Mouse (Mus musculus) MEL (cell line): Measurements from ENCODE around the gene Eef1a2. TPM values are rescaled to one million over a fixed set of nuclear protein-coding genes. Genes with fewer than 3 reads are reported as not detected.

Experiments used
- DNase-seq: peaks from one replicate; pipeline ENCODE4 v3.0.0; 2011; ENCODE audit warnings: low read depth, low spot score
- H3K27ac ChIP-seq: 2 replicates; pipeline ENCODE4 v1.5.1; 2012; ENCODE audit warnings: low read depth, mild to moderate bottlenecking, control low read depth, low read length, moderate library complexity; ENCODE audit not compliant: control insufficient read depth
- H3K27me3 ChIP-seq, 2 experiments: fragments of 150-350 bp in 1 of 2; sonication (generic) in 1 of 2; 2 replicates each; pipeline ENCODE4 v1.6.1; 2012; ENCODE audit warnings: low read length in 2 of 2, mild to moderate bottlenecking in 2 of 2, improper control_type of control experiment in 1 of 2, moderate library complexity in 1 of 2; ENCODE audit not compliant: insufficient read depth in 2 of 2, control insufficient read depth in 1 of 2
- H3K36me3 ChIP-seq, 2 experiments: 2 replicates each; pipeline ENCODE4 v1.6.1; 2012 to 2014; ENCODE audit warnings: low read length in 2 of 2, improper control_type of control experiment in 1 of 2, inconsistent platforms in 1 of 2, mild to moderate bottlenecking in 1 of 2; ENCODE audit not compliant: insufficient read depth in 2 of 2, control insufficient read depth in 1 of 2
- H3K4me1 ChIP-seq, 2 experiments: fragments of 150-350 bp in 1 of 2; sonication (generic) in 1 of 2; 2 replicates each; pipeline ENCODE4 v1.6.1; 2012; ENCODE audit warnings: low read length in 2 of 2, improper control_type of control experiment in 1 of 2, mild to moderate bottlenecking in 1 of 2; ENCODE audit not compliant: insufficient read depth in 2 of 2, control insufficient read depth in 1 of 2
- H3K4me3 ChIP-seq, 2 experiments: fragments of 150-350 bp in 1 of 2; sonication (generic) in 1 of 2; 2 replicates each; pipeline ENCODE4 v1.5.1; 2012; ENCODE audit warnings: low read depth in 2 of 2, low read length in 2 of 2, mild to moderate bottlenecking in 2 of 2, moderate library complexity in 2 of 2, control low read depth in 1 of 2, improper control_type of control experiment in 1 of 2; ENCODE audit not compliant: control insufficient read depth in 1 of 2, insufficient read depth in 1 of 2
- H3K79me2 ChIP-seq: 2 replicates; pipeline ENCODE4 v1.6.1; 2012; ENCODE audit warnings: mild to moderate bottlenecking, low read length, moderate library complexity; ENCODE audit not compliant: control insufficient read depth, poor library complexity, insufficient read depth
- H3K9ac ChIP-seq: 2 replicates; pipeline ENCODE4 v1.6.1; 2012; ENCODE audit warnings: low read depth, mild to moderate bottlenecking, control low read depth, low read length, moderate library complexity; ENCODE audit not compliant: control insufficient read depth, poor library complexity, severe bottlenecking
- H3K9me3 ChIP-seq: fragments of 150-350 bp; sonication (generic); replicated peaks from 2 replicates; pipeline ENCODE4 v1.6.1; 2012; ENCODE audit warnings: mild to moderate bottlenecking, low read length, improper control_type of control experiment, moderate library complexity; ENCODE audit not compliant: insufficient read depth
- CHD2 ChIP-seq: IDR thresholded peaks from 2 replicates; pipeline ENCODE4 v1.6.1; 2011; ENCODE audit warnings: low read length, improper control_type of control experiment
- CTCF ChIP-seq, 3 experiments: IDR thresholded peaks in 2 of 3; conservative IDR thresholded peaks in 1 of 3; 2 replicates each; pipeline ENCODE4 v1.5.1; 2011 to 2012; ENCODE audit warnings: low read length in 3 of 3, low read depth in 2 of 3, mild to moderate bottlenecking in 2 of 3, improper control_type of control experiment in 1 of 3, inconsistent platforms in 1 of 3, mixed read lengths in 1 of 3, moderate library complexity in 1 of 3; ENCODE audit not compliant: control insufficient read depth in 1 of 3, insufficient read depth in 1 of 3, poor library complexity in 1 of 3, severe bottlenecking in 1 of 3
- E2F4 ChIP-seq: IDR thresholded peaks from 2 replicates; pipeline ENCODE4 v1.6.1; 2011; ENCODE audit warnings: low read depth, low read length, improper control_type of control experiment, borderline replicate concordance
- ELF1 ChIP-seq: IDR thresholded peaks from 2 replicates; pipeline ENCODE4 v1.6.1; 2014; ENCODE audit warnings: low read depth, mild to moderate bottlenecking, inconsistent platforms, low read length, improper control_type of control experiment, moderate library complexity
- EP300 ChIP-seq, 2 experiments: IDR thresholded peaks; 2 replicates each; pipeline ENCODE4 v1.6.1; 2011; ENCODE audit warnings: improper control_type of control experiment in 2 of 2, low read length in 2 of 2, low read depth in 1 of 2, mild to moderate bottlenecking in 1 of 2
- ETS1 ChIP-seq: IDR thresholded peaks from 2 replicates; pipeline ENCODE4 v1.6.1; 2012; ENCODE audit warnings: low read depth, mild to moderate bottlenecking, inconsistent platforms, low read length, improper control_type of control experiment, moderate library complexity
- GABPA ChIP-seq: IDR thresholded peaks from 2 replicates; pipeline ENCODE4 v1.6.1; 2012; ENCODE audit warnings: low read depth, mild to moderate bottlenecking, inconsistent platforms, low read length, improper control_type of control experiment, moderate library complexity
- GATA1 ChIP-seq: IDR thresholded peaks from 2 replicates; pipeline ENCODE4 v1.6.1; 2011; ENCODE audit warnings: low read depth, low read length, improper control_type of control experiment
- HCFC1 ChIP-seq: IDR thresholded peaks from 2 replicates; pipeline ENCODE4 v1.6.1; 2012; ENCODE audit warnings: low read depth, mild to moderate bottlenecking, inconsistent platforms, low read length, improper control_type of control experiment, moderate library complexity
- KAT2A ChIP-seq: conservative IDR thresholded peaks from 2 replicates; pipeline ENCODE4 v1.6.1; 2012; ENCODE audit warnings: low read depth, low read length, improper control_type of control experiment, inconsistent platforms
- MAFK ChIP-seq: IDR thresholded peaks from 2 replicates; pipeline ENCODE4 v1.6.1; 2011; ENCODE audit warnings: low read depth, mild to moderate bottlenecking, low read length, improper control_type of control experiment, borderline replicate concordance
- MAZ ChIP-seq: IDR thresholded peaks from 2 replicates; pipeline ENCODE4 v1.6.1; 2012; ENCODE audit warnings: low read depth, mild to moderate bottlenecking, inconsistent platforms, low read length, improper control_type of control experiment
- MEF2A ChIP-seq: IDR thresholded peaks from 2 replicates; pipeline ENCODE4 v1.6.1; 2014; ENCODE audit warnings: low read depth, mild to moderate bottlenecking, inconsistent platforms, low read length, improper control_type of control experiment; ENCODE audit not compliant: poor library complexity, insufficient replicate concordance, severe bottlenecking; ENCODE audit errors: extremely low read depth
- MXI1 ChIP-seq: IDR thresholded peaks from 2 replicates; pipeline ENCODE4 v1.6.1; 2011; ENCODE audit warnings: mild to moderate bottlenecking, low read depth, low read length, improper control_type of control experiment
- MYB ChIP-seq: IDR thresholded peaks from 2 replicates; pipeline ENCODE4 v1.6.1; 2011; ENCODE audit warnings: mild to moderate bottlenecking, low read depth, low read length, improper control_type of control experiment
- MYC ChIP-seq: IDR thresholded peaks from 2 replicates; pipeline ENCODE4 v1.6.1; 2011; ENCODE audit warnings: low read depth, mild to moderate bottlenecking, low read length, improper control_type of control experiment, moderate library complexity
- NELFE ChIP-seq: IDR thresholded peaks from 2 replicates; pipeline ENCODE4 v1.6.1; 2011; ENCODE audit warnings: low read depth, low read length, improper control_type of control experiment
- NRF1 ChIP-seq: IDR thresholded peaks from 2 replicates; pipeline ENCODE4 v1.6.1; 2014; ENCODE audit warnings: low read depth, mild to moderate bottlenecking, inconsistent platforms, low read length, improper control_type of control experiment, moderate library complexity; ENCODE audit not compliant: poor library complexity, insufficient read depth, severe bottlenecking
- POLR2A ChIP-seq, 2 experiments: IDR thresholded peaks; 2 replicates each; pipeline ENCODE4 v1.6.1; 2011 to 2012; ENCODE audit warnings: low read length in 2 of 2, mild to moderate bottlenecking in 2 of 2, control low read depth in 1 of 2, improper control_type of control experiment in 1 of 2, low read depth in 1 of 2, moderate library complexity in 1 of 2; ENCODE audit not compliant: control insufficient read depth in 1 of 2, insufficient read depth in 1 of 2, poor library complexity in 1 of 2
- POLR2AphosphoS5 ChIP-seq: IDR thresholded peaks from 2 replicates; pipeline ENCODE4 v1.6.1; 2012; ENCODE audit warnings: low read depth, borderline replicate concordance, mild to moderate bottlenecking, inconsistent platforms, low read length, moderate library complexity, mixed read lengths
- RAD21 ChIP-seq: IDR thresholded peaks from 2 replicates; pipeline ENCODE4 v1.6.1; 2011; ENCODE audit warnings: mild to moderate bottlenecking, low read depth, low read length, improper control_type of control experiment
- RCOR1 ChIP-seq: IDR thresholded peaks from 2 replicates; pipeline ENCODE4 v1.6.1; 2012; ENCODE audit warnings: low read depth, mild to moderate bottlenecking, inconsistent platforms, low read length, improper control_type of control experiment
- SIN3A ChIP-seq: IDR thresholded peaks from 2 replicates; pipeline ENCODE4 v1.6.1; 2012; ENCODE audit warnings: low read length, improper control_type of control experiment, inconsistent platforms
- SMC3 ChIP-seq: IDR thresholded peaks from 2 replicates; pipeline ENCODE4 v1.6.1; 2011; ENCODE audit warnings: low read depth, low read length, improper control_type of control experiment
- TAL1 ChIP-seq: IDR thresholded peaks from 2 replicates; pipeline ENCODE4 v1.6.1; 2012; ENCODE audit warnings: mild to moderate bottlenecking, inconsistent platforms, low read length, moderate library complexity, mixed read lengths
- TBP ChIP-seq: IDR thresholded peaks from 2 replicates; pipeline ENCODE4 v1.8.0; 2011; ENCODE audit warnings: low read depth, low read length, improper control_type of control experiment
- TCF12 ChIP-seq: IDR thresholded peaks from 2 replicates; pipeline ENCODE4 v1.6.1; 2014; ENCODE audit warnings: low read depth, mild to moderate bottlenecking, inconsistent platforms, low read length, improper control_type of control experiment, moderate library complexity
- UBTF ChIP-seq: IDR thresholded peaks from 2 replicates; pipeline ENCODE4 v1.6.1; 2012; ENCODE audit warnings: low read depth, mild to moderate bottlenecking, inconsistent platforms, low read length, improper control_type of control experiment, moderate library complexity, borderline replicate concordance; ENCODE audit not compliant: insufficient read depth
- USF1 ChIP-seq: IDR thresholded peaks from 2 replicates; pipeline ENCODE4 v1.6.1; 2014; ENCODE audit warnings: low read depth, mild to moderate bottlenecking, inconsistent platforms, low read length, improper control_type of control experiment, moderate library complexity
- ZC3H11A ChIP-seq: IDR thresholded peaks from 2 replicates; pipeline ENCODE4 v1.6.1; 2012; ENCODE audit warnings: low read depth, mild to moderate bottlenecking, inconsistent platforms, low read length, improper control_type of control experiment
- ZMIZ1 ChIP-seq: IDR thresholded peaks from 2 replicates; pipeline ENCODE4 v1.6.1; 2012; ENCODE audit warnings: low read depth, mild to moderate bottlenecking, inconsistent platforms, low read length, improper control_type of control experiment, moderate library complexity
- ZNF384 ChIP-seq: IDR thresholded peaks from 2 replicates; pipeline ENCODE4 v1.6.1; 2012; ENCODE audit warnings: low read depth, mild to moderate bottlenecking, inconsistent platforms, low read length, improper control_type of control experiment
- polyA plus RNA-seq, 2 experiments: library from polyadenylated mRNA; stranded (reverse) in 1 of 2; unstranded in 1 of 2; fragments of >175 nt in 1 of 2; fragments of >200 nt in 1 of 2; gene quantifications; 2 replicates each; pipeline versions ENCODE4 v1.2.1 to v1.2.4; 2012; ENCODE audit warnings: low replicate concordance in 2 of 2, low read depth in 1 of 2; ENCODE audit not compliant: insufficient read length in 2 of 2, insufficient read depth in 1 of 2, missing spikeins in 1 of 2
- total RNA-seq: library from RNA; depleted of rRNA; stranded (reverse); fragments of 300-350 nt; gene quantifications from 2 replicates; pipeline ENCODE4 v1.2.3, GENCODE M21; 2012

Gene Eef1a2
- total and polyA plus RNA-seq, 3 experiments, result not detected

DNA sequence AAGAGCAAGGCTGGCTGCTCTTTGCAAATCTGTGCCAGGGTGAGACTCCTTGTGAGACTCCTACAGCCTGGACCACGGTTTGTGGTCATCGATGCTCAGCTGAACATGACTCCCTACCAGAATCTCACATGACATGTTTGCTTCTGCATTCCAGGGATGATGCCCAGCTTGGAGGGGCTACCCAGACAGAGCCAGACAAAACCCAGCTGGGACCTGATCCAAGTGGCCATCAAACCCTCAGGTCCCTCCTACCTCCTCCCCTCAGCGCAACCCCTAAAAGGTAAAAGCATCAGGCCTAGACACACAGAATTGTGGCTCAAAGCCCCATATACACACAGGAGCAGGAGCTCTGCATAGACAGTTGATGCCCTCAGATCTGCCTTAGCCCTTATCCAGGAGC, 2.5 kb downstream of the Eef1a2 start:
- Histone ChIP-seq H3K4me3 (no peak overlapping the region), H3K79me2 (no peaks in the 10 kb centered on the region), H3K36me3 (no peaks in the 10 kb centered on the region), H3K27ac (no peak overlapping the region), H3K27me3 (no peaks in the 10 kb centered on the region; a peak in 1 of 4 replicates), H3K4me1 (no peaks in the 10 kb centered on the region), H3K9me3 (no peaks in the 10 kb centered on the region), H3K9ac (no peak overlapping the region)
- no peak for DNase-seq
- no peak for TF ChIP-seq UBTF
- TF ChIP-seq TCF12, result no peak
- no peak for TF ChIP-seq ZMIZ1
- no peak for TF ChIP-seq SMC3
- no peak for TF ChIP-seq GABPA
- TF ChIP-seq MYC, result no peak
- TF ChIP-seq HCFC1, result no peak

- Histone ChIP-seq H3K9ac (no peak overlapping the region), H3K4me3 (no peak overlapping the region), H3K27ac (no peak overlapping the region), H3K36me3 (no peaks in the 10 kb centered on the region), H3K79me2 (no peaks in the 10 kb centered on the region), H3K4me1 (no peaks in the 10 kb centered on the region), H3K27me3 (no peaks in the 10 kb centered on the region; a peak in 1 of 4 replicates), H3K9me3 (no peaks in the 10 kb centered on the region)
- DNase-seq, result peak; percentile 43
- TF ChIP-seq MEF2A (no peak), NRF1 (no peak), SMC3 (peak; percentile 76), MXI1 (no peak), RAD21 (peak; percentile 54), TAL1 (no peak), MYB (no peak), NELFE (no peak), UBTF (no peak), CHD2 (no peak), ZNF384 (no peak), POLR2AphosphoS5 (no peak), TCF12 (no peak), MAFK (no peak), RCOR1 (no peak), GATA1 (no peak), POLR2A (IDR thresholded peaks at IDR 0.05; ENCODE audit: control insufficient read depth in 1 of 2, insufficient read depth in 1 of 2, low read depth in 1 of 2, low read length in 2 of 2, poor library complexity in 1 of 2) (no peak), USF1 (no peak), E2F4 (no peak), MAZ (no peak; the same call in 1 of the 2 replicates), EP300 (IDR thresholded peaks at IDR 0.05; ENCODE audit: low read depth in 1 of 2, low read length in 2 of 2) (no peak), KAT2A (no peak), ELF1 (no peak), CTCF (IDR thresholded peaks at IDR 0.05 in 2 of 3, conservative IDR thresholded peaks at IDR 0.05 in 1 of 3; ENCODE audit: control insufficient read depth in 1 of 3, insufficient read depth in 1 of 3, low read depth in 2 of 3, low read length in 3 of 3, poor library complexity in 1 of 3, severe bottlenecking in 1 of 3) (peak; percentile 43 to 78 (median 71)), SIN3A (no peak), ETS1 (no peak), MYC (no peak), ZC3H11A (peak; percentile 35; the same call in 1 of the 2 replicates), ZMIZ1 (no peak), TBP (no peak), GABPA (no peak), HCFC1 (no peak)
Observed at GRCm38 (mm10) chr2:181153837-181154236, 3.0 kb downstream of the Eef1a2 start.
